16 mouse cellular contexts compared by ENCODE assay signal in the genomic region with DNA sequence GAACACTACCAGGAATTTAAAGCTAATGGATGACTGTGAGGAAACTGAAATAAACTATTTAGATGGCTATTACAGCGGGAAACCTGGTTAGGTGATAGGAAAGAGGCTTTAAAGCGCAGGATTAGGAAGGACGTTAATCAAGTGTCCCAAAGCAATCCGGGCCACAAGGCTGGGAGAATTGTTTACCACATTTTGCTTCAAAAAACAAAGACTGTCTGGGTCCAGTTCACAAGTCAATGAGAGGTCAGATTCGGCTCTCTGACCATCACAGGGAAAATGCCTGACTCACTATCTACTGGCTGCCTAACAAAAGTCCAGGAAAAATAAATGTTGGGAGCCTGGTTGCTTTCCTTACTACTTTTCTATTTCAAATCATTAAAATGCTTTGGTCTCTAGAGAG. TPM values are rescaled to one million over a fixed set of nuclear protein-coding genes. Genes with fewer than 3 reads are reported as not detected.
DNase-seq lines count a peak whose midpoint lies in the region; ATAC-seq lines count a peak whose summit lies in the region.
"Had no signal": no experiment of that assay in that cellular context is flagged by ENCODE, and none has a peak within 500 bp of the region (broad histone marks: within the 10 kb centered on the region; RNA-seq: fewer than 3 reads in every experiment).

No protein-coding gene starts in this region.

- no peak overlapping the region for H3K4me3 ChIP-seq in heart, embryonic 14.5 days (ENCODE audit: control insufficient read depth in 1 of 2, insufficient read depth in 1 of 2, low read depth in 1 of 2, low read length in 2 of 2)
- H3K4me3 ChIP-seq in neural tube, embryonic 11.5 days (ENCODE audit: low read depth, low read length), result no peak overlapping the region
- H3K4me3 ChIP-seq: embryonic facial prominence, embryonic 12.5 days; forebrain, embryonic 12.5 days; intestine, embryonic 15.5 days; midbrain, embryonic 10.5 days had no signal

- no peak for DNase-seq in heart, postnatal 25 days (ENCODE audit: low spot score)
- peak; percentile 48 for DNase-seq in kidney, postnatal 14 days
- DNase-seq in kidney, adult 18-20 months, result no peak
- peak; percentile 62 for DNase-seq in embryo, embryonic 10.5 days (ENCODE audit: low spot score)
- DNase-seq in neural tube, embryonic 11.5 days (ENCODE audit: low spot score), result no peak
- DNase-seq in c-Kit-positive CD71-positive TER-119-positive erythroid progenitor cells, embryonic 14.5 days (ENCODE audit: low spot score), result no peak
- no peak for DNase-seq in gastrocnemius, postnatal 10 days
- DNase-seq: cerebellum, adult 8-10 months; lung, postnatal 14 days; retina, postnatal 1 day had no signal

- peaks cover 6 to 18% of the 10 kb centered on the region in 2 experiments; a peak in 3 of 4 replicates for H3K4me1 ChIP-seq in heart, embryonic 14.5 days (ENCODE audit: control insufficient read depth in 2 of 2, insufficient read depth in 2 of 2, low read length in 2 of 2)
- peaks cover 37% of the 10 kb centered on the region for H3K4me1 ChIP-seq in neural tube, embryonic 11.5 days (ENCODE audit: control insufficient read depth, insufficient read depth, low read length)

- H3K9ac ChIP-seq in heart, embryonic 14.5 days (ENCODE audit: low read length), result peak overlapping the region; percentile 25; the same call in 1 of the 2 replicates
- no peak overlapping the region for H3K9ac ChIP-seq in neural tube, embryonic 11.5 days (ENCODE audit: low read length)
- H3K9ac ChIP-seq: embryonic facial prominence, embryonic 12.5 days; forebrain, embryonic 12.5 days; intestine, embryonic 15.5 days had no signal

- 26% methylated on average over 5 of the region's 5 CpGs for WGBS in heart, embryonic 14.5 days
- 6% methylated on average over 5 of the region's 5 CpGs for WGBS in neural tube, embryonic 11.5 days

- no peak overlapping the region for H3K27ac ChIP-seq in heart, embryonic 14.5 days (replicated peaks in 1 of 2; ENCODE audit: control insufficient read depth in 1 of 2, insufficient read depth in 1 of 2, low read depth in 2 of 2, low read length in 2 of 2)
- 0 out of 2 replicates have a peak overlapping the region, but pooled peaks have one; percentile 20 for H3K27ac ChIP-seq in neural tube, embryonic 11.5 days (ENCODE audit: low read depth, low read length)
- H3K27ac ChIP-seq: embryonic facial prominence, embryonic 12.5 days; forebrain, embryonic 12.5 days; midbrain, embryonic 10.5 days had no signal

- no peak for ATAC-seq in heart, embryonic 14.5 days (ENCODE audit: insufficient number of reproducible peaks, insufficient read depth, low FRiP score, low read depth)
- no peak for ATAC-seq in neural tube, embryonic 11.5 days (ENCODE audit: insufficient read depth, low FRiP score, low TSS enrichment)
- ATAC-seq: CD4-positive, CD25-positive, alpha-beta regulatory T cell, adult 4 months; intestine, embryonic 15.5 days had no signal

- intact Hi-C loops in heart, postnatal 25 days (cut with DNase I), result loop anchor here (5.0 to 10.0 kb wide), 4 partner anchors 179 to 871 kb away; no protein-coding TSS in a partner anchor

- H3K9me3 ChIP-seq in heart, embryonic 14.5 days (ENCODE audit: control insufficient read depth, low read length), result no peaks in the 10 kb centered on the region
- H3K9me3 ChIP-seq in neural tube, embryonic 11.5 days (ENCODE audit: control insufficient read depth, low read length), result no peaks in the 10 kb centered on the region
- H3K9me3 ChIP-seq: embryonic facial prominence, embryonic 12.5 days; forebrain, embryonic 12.5 days; intestine, embryonic 15.5 days; midbrain, embryonic 10.5 days had no signal

- H3K4me2 ChIP-seq in heart, embryonic 14.5 days (ENCODE audit: low read length), result peak overlapping the region; percentile 17
- H3K4me2 ChIP-seq in neural tube, embryonic 11.5 days (ENCODE audit: low read depth), result 0 out of 2 replicates have a peak overlapping the region, but pooled peaks have one; percentile 8
- H3K4me2 ChIP-seq: embryonic facial prominence, embryonic 12.5 days; forebrain, embryonic 12.5 days had no signal

- no peaks in the 10 kb centered on the region for H3K36me3 ChIP-seq in heart, embryonic 14.5 days (ENCODE audit: control insufficient read depth, insufficient read depth, low read length)
- H3K36me3 ChIP-seq in neural tube, embryonic 11.5 days (ENCODE audit: control insufficient read depth, insufficient read depth, low read length), result no peaks in the 10 kb centered on the region
- H3K36me3 ChIP-seq: embryonic facial prominence, embryonic 12.5 days; forebrain, embryonic 12.5 days; intestine, embryonic 15.5 days; midbrain, embryonic 10.5 days had no signal

- H3K27me3 ChIP-seq in heart, embryonic 14.5 days (ENCODE audit: control insufficient read depth, insufficient read depth, low read length), result no peaks in the 10 kb centered on the region
- no peaks in the 10 kb centered on the region for H3K27me3 ChIP-seq in neural tube, embryonic 11.5 days (ENCODE audit: control insufficient read depth, insufficient read depth, low read length)
- H3K27me3 ChIP-seq: intestine, embryonic 15.5 days had no signal

RNA-seq across cellular contexts. Expression of gene Meis1, which starts 4.6 kb away (rescaled TPM):
- polyA plus RNA-seq in heart, embryonic 14.5 days (2014; fragmentation: Nextera tagmentation; extraction: Ambion mirVana), result 50.1 and 55.4 TPM in 2 replicates
- total RNA-seq in heart, postnatal 25 days (2021), result 10 to 100 TPM; 26.5 to 31.4 TPM
- 183 and 189 TPM in 2 replicates for polyA plus RNA-seq in neural tube, embryonic 11.5 days (2014; fragmentation: Nextera tagmentation; extraction: Ambion mirVana)
- total RNA-seq in gastrocnemius, postnatal 10 days (2021), result 1 to 10 TPM; 6.0 to 7.1 TPM

Comparison
In these comparisons a context has a peak if more than half of its experiments do, and no peak if none do; other contexts are left out.
1. DNase-seq: peak in kidney, postnatal 14 days (single experiment) and embryo, embryonic 10.5 days (single experiment); none in heart, postnatal 25 days (single experiment), kidney, adult 18-20 months (single experiment), neural tube, embryonic 11.5 days (single experiment), c-Kit-positive CD71-positive TER-119-positive erythroid progenitor cells, embryonic 14.5 days (single experiment) and gastrocnemius, postnatal 10 days (single experiment).